Mouse (Mus musculus): ENCODE measurements around the gene Mak. TPM values are rescaled to one million over a fixed set of nuclear protein-coding genes. Genes with fewer than 3 reads are reported as not detected.
A peak's percentile ranks its signal among the peaks of the same experiment; 100 is the strongest.
"Not testable (repeated sequence)": the region's sequence is repeated elsewhere in the genome, so short reads cannot be mapped to it uniquely, and the experiment has no call there.

Mak gene
- total and polyA plus RNA-seq, 2 experiments from 2014 or later, result 1.9 to 2.3 TPM

- Histone ChIP-seq H3K36me3 (ENCODE audit: insufficient read depth) (peaks cover 10% of the 10 kb centered on the region), H3K27me3 (ENCODE audit: insufficient read depth, low read length) (no peaks in the 10 kb centered on the region), H3K4me3 (ENCODE audit: low read depth, low read length) (peak overlapping the region; percentile 69), H3K27ac (ENCODE audit: low read depth, low read length) (peak overlapping the region; percentile 98), H3K9ac (peak overlapping the region; percentile 68), H3K9me3 (ENCODE audit: low read length) (no peaks in the 10 kb centered on the region), H3K4me2 (ENCODE audit: low read depth) (peak overlapping the region; percentile 88), H3K4me1 (ENCODE audit: insufficient read depth) (peaks cover 10% of the 10 kb centered on the region)
- peak; percentile 55 for DNase-seq
- under 1% methylated on average over 25 of the region's 25 CpGs for WGBS
- TF ChIP-seq CTCF (IDR thresholded peaks at IDR 0.05; ENCODE audit: low read depth), result peak; percentile 71
- peak; percentile 39 for ATAC-seq
Measured at GRCm38 (mm10) chr13:41000140-41000925, 79.2 kb downstream of the Mak start.

DNA sequence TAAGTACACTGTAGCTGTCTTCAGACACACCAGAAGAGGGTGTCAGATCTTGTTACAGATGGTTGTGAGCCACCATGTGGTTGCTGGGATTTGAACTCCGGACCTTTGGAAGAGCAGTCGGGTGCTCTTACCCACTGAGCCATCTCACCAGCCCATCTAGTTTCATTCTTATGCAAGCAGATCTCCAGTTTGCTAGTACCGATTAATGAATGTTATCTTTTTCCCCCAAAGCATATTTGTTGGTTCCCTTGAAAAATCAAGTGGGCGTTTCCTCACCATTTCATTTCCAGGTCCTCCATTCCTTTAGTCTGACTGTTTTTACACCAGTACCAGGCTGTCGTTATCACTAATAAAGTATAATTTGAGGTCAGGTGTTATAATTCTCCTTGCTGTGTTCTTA, 81.0 kb downstream of the Mak start:
- 90% methylated on average over 5 of the region's 5 CpGs for WGBS
- not testable (repeated sequence) for H3K4me2 ChIP-seq (ENCODE audit: low read depth); DNase-seq; H3K36me3 ChIP-seq (ENCODE audit: insufficient read depth); ATAC-seq; H3K27ac ChIP-seq (ENCODE audit: low read depth, low read length); H3K9me3 ChIP-seq (ENCODE audit: low read length); H3K4me3 ChIP-seq (ENCODE audit: low read depth, low read length); H3K9ac ChIP-seq; H3K4me1 ChIP-seq (ENCODE audit: insufficient read depth); H3K27me3 ChIP-seq (ENCODE audit: insufficient read depth, low read length)

DNA sequence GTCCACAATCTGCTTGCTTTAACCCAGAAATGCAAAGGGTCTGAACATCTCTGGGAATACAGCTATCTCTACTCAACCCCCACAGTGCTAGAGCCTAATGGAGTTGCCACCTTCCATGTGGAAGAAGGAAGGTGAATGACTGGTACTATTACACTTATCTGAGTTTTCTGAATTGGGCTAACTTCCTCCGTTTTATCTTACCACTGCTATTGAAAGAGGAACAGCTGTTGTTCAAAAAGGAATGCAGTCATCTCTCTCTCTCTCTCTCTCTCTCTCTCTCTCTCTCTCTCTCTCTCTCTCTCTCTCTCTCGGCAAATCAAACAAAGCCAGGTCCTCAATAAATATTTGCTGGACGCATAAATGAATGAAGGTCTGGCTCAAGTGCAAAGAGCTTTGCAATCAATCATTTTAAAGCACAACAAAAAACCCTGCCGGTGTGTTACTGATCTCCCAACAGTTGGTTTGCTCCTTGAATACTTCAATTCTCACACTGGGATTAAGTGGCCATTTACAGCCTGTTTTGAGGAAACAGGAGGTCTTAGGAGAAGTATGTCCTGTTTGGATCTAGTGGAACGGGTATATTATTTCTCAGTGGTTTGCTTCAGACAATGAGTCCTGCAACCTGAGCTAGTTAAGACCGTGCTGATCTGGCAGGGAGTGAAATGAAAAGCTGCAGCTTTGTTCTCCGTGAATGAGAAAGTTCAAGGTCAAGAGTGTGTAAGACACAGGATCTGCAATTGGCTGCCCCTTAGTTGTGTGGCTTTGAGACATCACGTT, 84.8 kb downstream of the Mak start:
- Histone ChIP-seq H3K27me3 (ENCODE audit: insufficient read depth, low read length) (no peaks in the 10 kb centered on the region), H3K9ac (no peak overlapping the region), H3K9me3 (ENCODE audit: low read length) (no peaks in the 10 kb centered on the region), H3K27ac (ENCODE audit: low read depth, low read length) (no peak overlapping the region), H3K4me3 (ENCODE audit: low read depth, low read length) (no peak overlapping the region), H3K4me1 (ENCODE audit: insufficient read depth) (0 out of 2 replicates have a peak, but pooled peaks cover 1% of the 10 kb centered on the region), H3K36me3 (ENCODE audit: insufficient read depth) (no peaks in the 10 kb centered on the region), H3K4me2 (ENCODE audit: low read depth) (no peak overlapping the region)
- 2% methylated on average over 8 of the region's 8 CpGs for WGBS
- no peak for ATAC-seq
- peak; percentile 8 for DNase-seq
- TF ChIP-seq CTCF (IDR thresholded peaks at IDR 0.05; ENCODE audit: low read depth), result no peak

- Histone ChIP-seq H3K27me3 (ENCODE audit: insufficient read depth, low read length) (no peaks in the 10 kb centered on the region), H3K4me3 (ENCODE audit: low read depth, low read length) (no peak overlapping the region), H3K9ac (no peak overlapping the region), H3K9me3 (ENCODE audit: low read length) (no peaks in the 10 kb centered on the region), H3K4me1 (ENCODE audit: insufficient read depth) (no peaks in the 10 kb centered on the region), H3K4me2 (ENCODE audit: low read depth) (no peak overlapping the region), H3K27ac (ENCODE audit: low read depth, low read length) (no peak overlapping the region), H3K36me3 (ENCODE audit: insufficient read depth) (no peaks in the 10 kb centered on the region)
- WGBS, result 61% methylated on average over 2 of the region's 2 CpGs
- ATAC-seq (no peak), DNase-seq (no peak)
- no peak for TF ChIP-seq CTCF (IDR thresholded peaks at IDR 0.05; ENCODE audit: low read depth)
Measured at GRCm38 (mm10) chr13:40988418-40988817, 91.1 kb downstream of the Mak start.

- H3K4me3 ChIP-seq (ENCODE audit: low read depth, low read length); H3K27me3 ChIP-seq (ENCODE audit: insufficient read depth, low read length); ATAC-seq; H3K27ac ChIP-seq (ENCODE audit: low read depth, low read length); DNase-seq; H3K36me3 ChIP-seq (ENCODE audit: insufficient read depth); H3K9me3 ChIP-seq (ENCODE audit: low read length); H3K9ac ChIP-seq; H3K4me1 ChIP-seq (ENCODE audit: insufficient read depth); H3K4me2 ChIP-seq (ENCODE audit: low read depth): not testable (repeated sequence)
- 79% methylated on average over 4 of the region's 4 CpGs for WGBS
Measured at GRCm38 (mm10) chr13:40987608-40988303, 91.8 kb downstream of the Mak start.

DNA sequence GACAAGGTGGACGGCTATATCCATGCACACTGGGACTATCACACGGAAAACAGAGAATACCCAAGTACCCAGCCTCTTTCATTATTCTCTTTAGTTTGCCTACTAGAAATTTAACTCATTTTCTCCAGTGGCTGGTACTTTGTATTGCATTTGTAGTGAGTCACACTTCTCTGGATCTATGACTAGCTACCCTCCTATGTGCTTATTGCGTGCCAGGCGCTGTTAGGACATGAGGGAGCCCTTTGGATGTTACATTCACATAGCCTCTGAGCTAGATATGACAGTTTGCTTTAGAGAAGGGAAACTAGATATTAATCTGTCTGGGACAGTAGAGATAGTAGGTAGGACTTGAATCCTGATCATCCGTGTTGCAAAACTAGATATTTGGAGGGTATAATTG, 93.4 kb downstream of the Mak start:
- H3K27me3 ChIP-seq (ENCODE audit: insufficient read depth, low read length), result no peaks in the 10 kb centered on the region
- no peak for ATAC-seq
- WGBS, result 94% methylated on average over 5 of the region's 5 CpGs

DNA sequence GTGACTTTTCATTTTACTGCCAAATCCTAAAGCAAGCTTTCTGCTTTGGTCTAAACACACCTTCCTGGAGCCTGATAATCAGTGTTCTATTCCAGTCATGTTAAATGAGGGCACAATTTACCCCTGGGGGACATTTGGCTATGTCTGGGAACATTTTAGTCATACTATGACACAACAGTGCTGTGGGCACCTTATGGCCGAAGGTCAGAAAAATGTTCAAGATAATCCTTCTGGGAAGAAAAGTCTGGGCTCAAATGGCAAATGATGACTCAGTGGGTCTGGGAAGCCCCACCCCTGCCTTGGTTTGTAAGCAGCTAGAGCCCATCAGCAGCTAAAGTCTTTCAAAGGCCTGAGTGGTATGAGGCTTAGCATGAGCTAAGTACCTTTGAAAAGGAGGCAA, 96.7 kb downstream of the Mak start:
- Histone ChIP-seq H3K4me3 (ENCODE audit: low read depth, low read length) (no peak overlapping the region), H3K9me3 (ENCODE audit: low read length) (no peaks in the 10 kb centered on the region), H3K27me3 (ENCODE audit: insufficient read depth, low read length) (no peaks in the 10 kb centered on the region), H3K27ac (ENCODE audit: low read depth, low read length) (no peak overlapping the region), H3K9ac (no peak overlapping the region), H3K36me3 (ENCODE audit: insufficient read depth) (no peaks in the 10 kb centered on the region), H3K4me2 (ENCODE audit: low read depth) (no peak overlapping the region), H3K4me1 (ENCODE audit: insufficient read depth) (no peaks in the 10 kb centered on the region)
- DNase-seq (no peak), ATAC-seq (no peak)
- TF ChIP-seq CTCF (IDR thresholded peaks at IDR 0.05; ENCODE audit: low read depth), result no peak
- 81% methylated on average over 1 of the region's 1 CpGs for WGBS

More for the DNA sequence above, 93.4 kb downstream of the Mak start:
- Histone ChIP-seq H3K27ac (ENCODE audit: low read depth, low read length) (no peak overlapping the region), H3K4me1 (ENCODE audit: insufficient read depth) (no peaks in the 10 kb centered on the region), H3K4me2 (ENCODE audit: low read depth) (no peak overlapping the region), H3K4me3 (ENCODE audit: low read depth, low read length) (no peak overlapping the region), H3K9me3 (ENCODE audit: low read length) (no peaks in the 10 kb centered on the region), H3K9ac (no peak overlapping the region), H3K36me3 (ENCODE audit: insufficient read depth) (no peaks in the 10 kb centered on the region)
- no peak for DNase-seq
- no peak for TF ChIP-seq CTCF (IDR thresholded peaks at IDR 0.05; ENCODE audit: low read depth)

All from forebrain, postnatal 0 days (tissue).